Mouse (Mus musculus) heart, adult 11 months (tissue): ENCODE data around the gene Olfr1394.
A peak's percentile ranks its signal among the peaks of the same experiment; 100 is the strongest.

ENCODE experiments used
- DNase-seq: peaks from one replicate; pipeline ENCODE4 v3.0.0; 2022

The Olfr1394 gene

GRCm38 (mm10) chr11:49154077-49154476 lies at the start of gene Olfr1394:
Olfr1394 (plus strand) TSS chr11:49154377.
- no peak for DNase-seq

- DNase-seq, result peak; percentile 74
Measured at GRCm38 (mm10) chr11:49105752-49106151, 48.4 kb upstream of the Olfr1394 start.

GRCm38 (mm10) chr11:49107650-49108537 lies 46.3 kb upstream of the Olfr1394 start:
- DNase-seq, result peak; percentile 85

GRCm38 (mm10) chr11:49108833-49109232 lies 45.3 kb upstream of the Olfr1394 start:
- peak; percentile 74 for DNase-seq

GRCm38 (mm10) chr11:49111000-49111399 lies 43.2 kb upstream of the Olfr1394 start:
- DNase-seq, result peak; percentile 85

GRCm38 (mm10) chr11:49112624-49113219 lies 41.5 kb upstream of the Olfr1394 start:
- DNase-seq, result peak; percentile 86

- peak; percentile 84 for DNase-seq
Measured at GRCm38 (mm10) chr11:49114158-49114557, 40.0 kb upstream of the Olfr1394 start.

- DNase-seq, result no peak
Measured at GRCm38 (mm10) chr11:49114774-49115173, 39.4 kb upstream of the Olfr1394 start, which contains the start of gene Olfr1396. Olfr1396 (minus strand) TSS chr11:49114874.

- peak; percentile 94 for DNase-seq
Measured at GRCm38 (mm10) chr11:49119635-49120034, 34.5 kb upstream of the Olfr1394 start.

GRCm38 (mm10) chr11:49124169-49124568 lies 30.0 kb upstream of the Olfr1394 start:
- no peak for DNase-seq

GRCm38 (mm10) chr11:49141974-49142373 lies 12.2 kb upstream of the Olfr1394 start, which contains the start of gene Olfr1395:
Olfr1395 (plus strand) TSS chr11:49142274.
- no peak for DNase-seq

- DNase-seq, result no peak
Measured at GRCm38 (mm10) chr11:49156821-49157814, 2.9 kb downstream of the Olfr1394 start.

GRCm38 (mm10) chr11:49168839-49169611 lies 14.8 kb downstream of the Olfr1394 start:
- peak; percentile 76 for DNase-seq

- peak; percentile 76 for DNase-seq
Measured at GRCm38 (mm10) chr11:49170576-49170975, 16.4 kb downstream of the Olfr1394 start.

GRCm38 (mm10) chr11:49175345-49175744 lies 21.2 kb downstream of the Olfr1394 start:
- DNase-seq, result peak; percentile 87

- DNase-seq, result peak; percentile 80
Measured at GRCm38 (mm10) chr11:49176047-49176779, 22.0 kb downstream of the Olfr1394 start.

- peak; percentile 88 for DNase-seq
Measured at GRCm38 (mm10) chr11:49183172-49183571, 29.0 kb downstream of the Olfr1394 start.

- DNase-seq, result no peak
Measured at GRCm38 (mm10) chr11:49186452-49186851, 32.3 kb downstream of the Olfr1394 start.

GRCm38 (mm10) chr11:49186955-49187488 lies 32.8 kb downstream of the Olfr1394 start, which contains the start of gene Btnl9:
Btnl9 (minus strand) TSS chr11:49187159.
- DNase-seq, result peak; percentile 92

- no peak for DNase-seq
Measured at GRCm38 (mm10) chr11:49187701-49188100, 33.5 kb downstream of the Olfr1394 start.

- DNase-seq, result peak; percentile 89
Measured at GRCm38 (mm10) chr11:49189737-49190136, 35.6 kb downstream of the Olfr1394 start.
